Mouse (Mus musculus) common myeloid progenitor, adult 5-6 weeks (primary cell): ENCODE measurements around the gene Fastk. TPM values are rescaled to one million over a fixed set of nuclear protein-coding genes. Genes with fewer than 3 reads are reported as not detected.
A peak's percentile ranks its signal among the peaks of the same experiment; 100 is the strongest.

Experiments
- ATAC-seq: replicated peaks from 2 replicates; pipeline ENCODE4 v1.8.0; 2016; ENCODE audit warnings: low read depth, mild to moderate bottlenecking, moderate TSS enrichment, inconsistent platforms; ENCODE audit not compliant: poor library complexity, severe bottlenecking
- total RNA-seq: library from RNA; stranded (forward); fragments of 200-1000, 187-1606 nt; gene quantifications from 2 replicates; pipeline ENCODE4 v1.2.3, GENCODE M21; 2017

Gene Fastk
- total RNA-seq, 1 experiment from 2014 or later, result 30.9 TPM

- ATAC-seq, result no peak
Measured at GRCm38 (mm10) chr5:24453283-24453984, 8.3 kb upstream of the Fastk start.

GRCm38 (mm10) chr5:24452691-24453233, 7.7 kb upstream of the Fastk start:
- ATAC-seq, result peak; percentile 21

- no peak for ATAC-seq
Measured at GRCm38 (mm10) chr5:24452030-24452690, 7.1 kb upstream of the Fastk start, which contains the start of gene Agap3. Gene Agap3 (plus strand): TSS chr5:24452177.

GRCm38 (mm10) chr5:24451264-24452029, 6.4 kb upstream of the Fastk start:
- peak; percentile 69 for ATAC-seq

GRCm38 (mm10) chr5:24447624-24448298, 2.7 kb upstream of the Fastk start, which contains the start of gene Tmub1:
Gene Tmub1 (minus strand): TSS chr5:24447854.
- peak; percentile 64 for ATAC-seq

- ATAC-seq, result no peak
Measured at GRCm38 (mm10) chr5:24446630-24447029, 1.5 kb upstream of the Fastk start.

- ATAC-seq, result no peak
Measured at GRCm38 (mm10) chr5:24445428-24446080, 467 bp upstream of the Fastk start.

- ATAC-seq, result no peak
Measured at GRCm38 (mm10) chr5:24443927-24444326, 1.2 kb downstream of the Fastk start.

GRCm38 (mm10) chr5:24443204-24443603, 1.9 kb downstream of the Fastk start:
- no peak for ATAC-seq

GRCm38 (mm10) chr5:24442029-24442428, 3.1 kb downstream of the Fastk start:
- no peak for ATAC-seq

GRCm38 (mm10) chr5:24441187-24441586, 3.9 kb downstream of the Fastk start:
- no peak for ATAC-seq

- no peak for ATAC-seq
Measured at GRCm38 (mm10) chr5:24433993-24434392, 11.1 kb downstream of the Fastk start.

GRCm38 (mm10) chr5:24428596-24428995, 16.5 kb downstream of the Fastk start:
- no peak for ATAC-seq

- ATAC-seq, result no peak
Measured at GRCm38 (mm10) chr5:24427981-24428402, 17.1 kb downstream of the Fastk start.

GRCm38 (mm10) chr5:24427285-24427633, 17.8 kb downstream of the Fastk start:
- ATAC-seq, result no peak

GRCm38 (mm10) chr5:24426556-24427284, 18.4 kb downstream of the Fastk start:
- no peak for ATAC-seq

- no peak for ATAC-seq
Measured at GRCm38 (mm10) chr5:24426037-24426432, 19.1 kb downstream of the Fastk start.

- peak; percentile 14; the same call in 1 of the 2 replicates for ATAC-seq
Measured at GRCm38 (mm10) chr5:24425421-24426036, 19.6 kb downstream of the Fastk start.
